Mouse (Mus musculus) erythroblast, embryonic 14.5 days (primary cell): ENCODE measurements at regions not wholly inside any gene's neighbourhood (a gene's known extent, or its start where the extent isn't known, plus 50 kb on each side); places are given as distances from the start of the nearest gene placed in this dataset.

Source experiments
- GATA1 ChIP-seq: IDR thresholded peaks from 2 replicates; pipeline ENCODE4 v1.6.1; 2012; ENCODE audit warnings: low read length, inconsistent platforms, mixed read lengths
- TAL1 ChIP-seq: IDR thresholded peaks from 3 replicates; pipeline ENCODE4 v1.6.1; 2012; ENCODE audit warnings: low read length, inconsistent platforms, mixed read lengths

GRCm38 (mm10) chr3:60884027-60884426, 118.6 kb upstream of the P2ry1 start:
- TF ChIP-seq GATA1 (no peak), TAL1 (no peak)
